Mouse (Mus musculus) lung, adult 2 months (tissue): ENCODE measurements around the gene Rplp1.

ENCODE experiments used
- CTCF ChIP-seq: fragments of 200-500 bp; IDR thresholded peaks from 2 replicates; pipeline ENCODE4 v1.5.1; 2011; ENCODE audit warnings: mild to moderate bottlenecking, low read length, control low read depth; ENCODE audit not compliant: insufficient read depth
- POLR2A ChIP-seq: fragments of 200-500 bp; IDR thresholded peaks from 2 replicates; pipeline ENCODE4 v1.6.1; 2011; ENCODE audit warnings: low read depth, mild to moderate bottlenecking, control low read depth, low read length, borderline replicate concordance; ENCODE audit errors: extremely low read depth

- TF ChIP-seq POLR2A: no peak
- no peak for TF ChIP-seq CTCF
Measured at GRCm38 (mm10) chr9:61884375-61884774, 30.0 kb downstream of the Rplp1 start.
